Mouse (Mus musculus): ENCODE results near the gene Polr3c. TPM values are rescaled to one million over a fixed set of nuclear protein-coding genes. Genes with fewer than 3 reads are reported as not detected.
A peak's percentile ranks its signal among the peaks of the same experiment; 100 is the strongest.
"Not testable (repeated sequence)": the region's sequence is repeated elsewhere in the genome, so short reads cannot be mapped to it uniquely, and the experiment has no call there.

Gene Polr3c
- polyA plus RNA-seq (2017; shearing (Covaris generic)), result 10 to 100 TPM; 61.8 to 74.4 (median 63.7) TPM

DNA sequence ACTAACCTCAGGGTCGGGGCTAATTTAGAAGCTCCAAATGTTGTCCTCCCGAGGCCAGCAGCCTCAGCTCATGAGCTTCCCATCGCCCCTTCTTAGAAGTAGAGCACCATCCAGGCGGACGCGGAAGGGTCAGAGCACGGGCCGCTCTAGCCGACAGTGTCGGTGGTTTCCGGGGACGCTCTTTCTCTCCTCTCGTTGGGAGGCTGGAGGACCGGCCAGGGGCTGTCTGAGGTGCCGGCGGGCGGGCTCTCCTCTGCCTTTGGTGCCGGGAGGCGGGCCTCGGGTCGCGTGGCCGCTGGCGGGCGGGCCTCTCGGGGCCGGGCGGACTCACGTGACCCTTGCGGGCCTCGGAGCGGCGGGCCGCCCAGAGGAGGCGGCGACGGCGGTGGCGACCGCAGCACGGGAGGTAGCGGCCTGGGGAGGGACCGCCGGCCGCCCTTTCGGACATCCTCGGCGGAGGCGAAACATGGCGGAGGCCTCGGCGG lies at the start of gene Polr3c, which contains the start of gene Rnf115:
Gene Polr3c (minus strand): TSS at position 286 of the 485 bp plus-strand sequence.
Gene Rnf115 (plus strand): TSS at position 322 of the 485 bp plus-strand sequence.
- ATAC-seq, result peak; percentile 79

GRCm38 (mm10) chr3:96777120-96777519 lies 49.7 kb upstream of the Polr3c start:
- ATAC-seq, result no peak

GRCm38 (mm10) chr3:96772949-96773348 lies 45.5 kb upstream of the Polr3c start:
- ATAC-seq, result no peak

GRCm38 (mm10) chr3:96769971-96770370 lies 42.5 kb upstream of the Polr3c start:
- no peak for ATAC-seq

DNA sequence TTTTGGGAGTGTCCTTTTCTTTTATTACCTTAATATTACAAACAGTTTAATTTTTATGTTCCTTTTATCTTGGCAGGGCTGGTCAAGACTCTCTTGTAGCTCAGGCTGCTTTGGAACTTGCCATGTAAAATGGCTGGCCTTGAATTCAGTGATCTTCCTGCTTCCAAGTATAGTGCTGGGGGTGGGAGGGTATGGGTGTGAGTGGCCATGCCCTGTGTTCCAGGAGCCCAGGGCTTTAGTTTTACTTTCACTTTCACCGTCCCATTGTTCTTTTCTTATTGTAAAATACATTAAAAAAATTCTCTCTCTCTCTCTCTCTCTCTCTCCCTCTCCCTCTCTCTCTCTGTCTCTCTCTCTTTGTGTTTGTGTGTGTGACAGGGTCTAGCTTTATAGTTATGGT lies 37.1 kb upstream of the Polr3c start:
- ATAC-seq, result peak; percentile 69

GRCm38 (mm10) chr3:96759695-96760094 lies 32.3 kb upstream of the Polr3c start:
- no peak for ATAC-seq

DNA sequence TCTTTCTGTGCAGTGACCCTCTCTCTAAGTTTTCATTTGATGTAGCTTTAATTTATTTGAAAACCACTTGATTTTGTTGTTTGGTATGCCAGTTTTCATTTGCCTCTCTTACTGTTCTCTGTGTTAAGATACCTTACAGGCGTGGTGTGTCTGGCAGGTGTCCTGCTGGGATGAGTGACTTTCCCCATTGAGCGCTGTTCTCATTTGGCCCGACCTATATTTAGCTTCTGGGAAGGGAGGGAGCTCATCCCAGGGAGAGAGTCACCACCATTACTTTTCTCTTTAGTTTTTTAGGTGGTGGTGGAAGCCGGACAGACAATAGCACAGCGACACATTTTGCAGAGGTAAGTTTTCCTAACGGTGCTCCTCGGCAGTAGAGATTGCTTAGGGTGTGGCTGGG lies 30.3 kb upstream of the Polr3c start:
- ATAC-seq, result no peak

DNA sequence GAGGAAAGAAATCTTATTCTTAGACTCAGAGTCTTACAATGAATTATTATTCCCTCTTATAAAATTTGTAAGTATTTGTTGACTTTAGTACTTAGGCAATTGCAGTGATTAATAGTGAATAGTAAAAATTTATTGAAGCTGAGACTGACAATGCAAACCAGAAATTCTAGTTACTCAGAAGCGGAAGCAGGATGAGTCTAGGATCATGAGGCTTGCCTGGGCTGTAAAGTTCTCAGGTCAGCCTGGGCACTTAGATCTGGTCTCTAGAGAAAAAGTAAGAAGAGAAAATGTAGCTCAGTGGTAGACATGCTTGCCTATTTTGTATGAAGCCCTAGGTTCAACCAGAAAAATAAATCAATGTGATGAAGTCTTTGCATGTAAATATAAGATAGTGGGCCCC lies 28.5 kb upstream of the Polr3c start:
- no peak for ATAC-seq

DNA sequence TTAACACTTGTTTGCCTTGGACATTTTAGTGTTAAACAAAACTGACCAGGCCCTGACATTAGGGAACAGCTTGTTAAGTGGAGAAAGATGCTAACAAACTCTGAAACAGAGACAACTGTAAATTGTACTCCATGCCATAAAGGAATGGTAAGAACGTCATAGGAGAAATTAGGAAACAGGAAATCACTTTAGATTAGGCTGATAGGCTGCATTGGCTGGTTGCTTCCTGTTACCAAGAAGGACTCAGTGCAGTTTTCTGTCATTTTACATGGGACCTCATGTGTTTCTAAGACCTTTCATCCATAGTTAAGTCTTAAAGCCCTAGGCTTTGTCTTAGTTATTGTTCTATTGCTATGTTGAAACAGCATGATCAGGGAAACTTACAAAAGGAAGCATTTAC lies 19.4 kb upstream of the Polr3c start:
- peak; percentile 84 for ATAC-seq

DNA sequence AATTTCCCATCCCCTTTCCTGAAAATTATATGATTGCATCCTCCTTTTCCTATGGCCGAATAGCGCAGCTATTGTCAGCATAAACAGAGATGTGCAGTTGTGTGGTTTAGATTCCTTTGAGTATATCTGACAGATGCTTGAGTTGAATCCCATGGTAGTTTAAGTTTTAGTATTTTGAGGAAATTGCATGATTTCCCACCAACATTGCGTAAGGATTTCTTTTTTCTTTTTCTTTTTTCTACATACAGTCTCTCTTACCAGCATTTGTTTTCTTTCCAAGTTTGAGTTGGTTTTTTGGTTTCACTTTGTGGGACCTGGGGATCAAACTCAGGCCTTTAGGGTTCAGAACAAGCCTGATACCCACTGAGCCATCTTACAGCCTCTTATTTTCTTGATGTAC lies 16.9 kb upstream of the Polr3c start:
- no peak for ATAC-seq

GRCm38 (mm10) chr3:96740279-96740678 lies 12.9 kb upstream of the Polr3c start:
- not testable (repeated sequence) for ATAC-seq

DNA sequence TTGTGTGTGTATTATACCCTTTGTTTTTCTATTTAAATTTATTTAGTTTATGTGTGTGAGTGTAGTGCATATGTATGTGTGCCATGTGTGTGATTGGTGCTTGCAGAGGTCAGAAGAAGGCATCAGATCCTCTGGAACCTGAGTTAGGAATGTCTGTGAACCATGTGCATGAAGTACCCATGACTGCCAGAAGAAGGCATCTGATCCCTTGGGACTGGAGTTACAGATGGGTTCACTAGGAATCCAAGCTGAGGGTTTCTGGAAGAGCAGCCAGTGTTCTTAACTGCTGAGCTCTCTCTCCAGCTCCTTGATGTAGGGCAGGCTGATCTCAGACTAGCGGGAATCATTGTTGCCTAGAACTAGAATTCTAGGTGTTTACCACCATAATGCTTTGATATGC lies 10.6 kb upstream of the Polr3c start:
- ATAC-seq, result no peak

GRCm38 (mm10) chr3:96737013-96737740 lies 9.7 kb upstream of the Polr3c start:
- ATAC-seq, result no peak

DNA sequence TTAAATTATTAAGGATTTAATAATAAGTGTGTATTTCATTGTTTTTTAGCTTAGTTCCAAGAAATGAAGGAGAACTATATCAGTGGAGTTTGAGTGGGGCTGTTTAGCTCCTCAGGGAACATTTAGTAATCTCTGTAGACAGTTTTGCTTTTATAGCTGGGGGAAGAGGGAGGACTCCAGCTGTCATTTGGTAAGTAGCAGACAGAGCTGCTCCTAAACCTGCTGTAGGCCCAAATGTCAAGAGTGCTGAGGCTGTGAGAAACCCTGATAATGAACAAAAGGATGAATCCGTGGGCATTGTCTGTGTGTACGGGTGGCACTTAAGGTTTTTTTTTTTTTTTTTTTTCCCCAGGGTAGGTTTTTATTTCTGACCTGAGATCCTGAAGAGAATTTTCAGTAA lies 7.8 kb upstream of the Polr3c start:
- ATAC-seq, result no peak

DNA sequence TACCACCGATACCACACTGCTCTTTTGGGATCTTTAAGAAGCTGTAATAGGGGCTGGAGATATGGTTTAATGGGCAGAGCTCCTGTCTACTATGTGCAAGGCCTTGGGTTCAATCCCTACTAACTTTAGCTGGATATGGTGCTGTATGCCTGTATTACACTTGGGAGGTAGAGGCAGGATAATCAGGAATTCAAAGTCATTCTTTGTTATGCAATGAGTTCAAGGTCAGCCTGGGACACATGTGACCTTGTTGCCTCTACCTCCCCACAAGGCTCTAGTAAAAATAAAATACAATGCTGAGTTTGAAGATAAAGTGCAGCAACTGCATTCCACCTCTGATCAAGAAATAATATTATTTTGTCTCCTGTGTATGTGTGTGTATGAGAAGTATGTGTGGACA lies 6.6 kb upstream of the Polr3c start:
- no peak for ATAC-seq

DNA sequence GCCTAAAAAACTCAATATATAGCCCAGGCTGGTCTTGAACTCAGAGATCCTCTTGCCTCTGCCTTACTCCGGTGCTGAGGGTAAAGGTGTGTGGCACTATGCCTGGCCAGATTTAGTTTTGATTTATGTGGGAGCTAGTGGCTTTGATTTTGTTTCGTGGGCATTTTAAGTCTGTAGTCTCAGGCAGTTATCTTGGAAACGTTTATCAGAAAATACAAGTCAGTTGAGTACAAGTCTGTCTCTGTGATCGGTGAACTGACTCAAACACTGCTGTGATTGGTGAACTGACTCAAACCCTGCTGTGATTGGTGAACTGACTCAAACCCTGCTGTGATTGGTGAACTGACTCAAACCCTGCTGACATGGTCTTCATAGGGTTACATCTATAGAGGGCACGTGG lies 3.4 kb upstream of the Polr3c start:
- ATAC-seq, result no peak

DNA sequence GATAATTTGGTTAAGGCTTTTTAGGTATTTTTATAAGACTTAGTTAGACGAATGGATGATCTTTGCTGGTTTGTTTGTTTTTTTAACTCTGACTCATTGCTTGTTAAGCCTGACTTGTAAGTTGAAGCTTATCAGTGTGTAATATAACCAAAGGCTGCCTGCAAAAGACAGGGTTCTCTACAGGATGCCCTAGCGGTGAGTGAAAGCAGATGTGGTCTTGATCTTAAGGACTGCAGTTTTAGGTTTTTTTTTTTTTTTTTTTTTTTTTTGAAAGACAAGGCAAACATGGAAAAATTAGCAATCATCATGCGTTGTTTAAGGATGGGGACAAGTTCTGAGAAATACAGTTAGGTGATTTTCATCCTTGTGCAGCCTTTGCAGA lies 2.0 kb upstream of the Polr3c start:
- ATAC-seq, result peak; percentile 25

DNA sequence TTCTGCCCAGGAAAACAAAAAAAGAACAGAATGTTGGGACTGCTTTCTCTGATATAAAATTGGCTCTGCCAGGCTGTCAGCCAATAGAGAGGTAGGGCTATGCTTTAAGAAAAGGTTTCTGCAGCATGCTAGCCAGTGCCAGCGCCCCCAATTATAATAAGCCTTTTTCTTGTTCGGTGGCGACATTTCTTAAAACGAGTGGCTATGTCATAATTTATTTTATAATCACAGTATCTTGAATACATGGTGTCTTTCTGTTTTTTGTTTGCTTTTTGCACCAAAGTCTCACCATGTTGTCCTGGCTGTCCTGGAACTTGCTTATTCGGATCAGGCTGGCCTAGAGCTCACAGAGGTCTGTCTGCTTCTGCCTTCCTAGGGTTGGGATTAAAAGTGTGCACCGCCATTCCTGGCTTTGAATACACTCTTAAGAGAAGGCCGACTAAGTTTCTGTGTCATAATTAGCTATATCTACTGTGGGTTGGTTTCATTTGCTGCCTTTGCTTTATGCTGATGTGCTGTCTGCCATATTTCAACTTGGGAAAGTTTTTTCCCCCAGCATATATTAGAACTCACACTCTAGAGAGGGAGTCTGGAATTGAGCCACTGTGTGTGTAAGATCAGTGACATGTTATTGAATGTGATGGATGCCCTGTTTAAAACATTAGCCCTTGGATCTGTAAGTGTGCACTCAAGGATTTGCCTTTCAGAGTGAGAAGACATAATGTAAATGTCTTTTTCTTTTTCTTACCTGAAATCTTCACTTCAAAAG lies 1.4 kb upstream of the Polr3c start:
- no peak for ATAC-seq

DNA sequence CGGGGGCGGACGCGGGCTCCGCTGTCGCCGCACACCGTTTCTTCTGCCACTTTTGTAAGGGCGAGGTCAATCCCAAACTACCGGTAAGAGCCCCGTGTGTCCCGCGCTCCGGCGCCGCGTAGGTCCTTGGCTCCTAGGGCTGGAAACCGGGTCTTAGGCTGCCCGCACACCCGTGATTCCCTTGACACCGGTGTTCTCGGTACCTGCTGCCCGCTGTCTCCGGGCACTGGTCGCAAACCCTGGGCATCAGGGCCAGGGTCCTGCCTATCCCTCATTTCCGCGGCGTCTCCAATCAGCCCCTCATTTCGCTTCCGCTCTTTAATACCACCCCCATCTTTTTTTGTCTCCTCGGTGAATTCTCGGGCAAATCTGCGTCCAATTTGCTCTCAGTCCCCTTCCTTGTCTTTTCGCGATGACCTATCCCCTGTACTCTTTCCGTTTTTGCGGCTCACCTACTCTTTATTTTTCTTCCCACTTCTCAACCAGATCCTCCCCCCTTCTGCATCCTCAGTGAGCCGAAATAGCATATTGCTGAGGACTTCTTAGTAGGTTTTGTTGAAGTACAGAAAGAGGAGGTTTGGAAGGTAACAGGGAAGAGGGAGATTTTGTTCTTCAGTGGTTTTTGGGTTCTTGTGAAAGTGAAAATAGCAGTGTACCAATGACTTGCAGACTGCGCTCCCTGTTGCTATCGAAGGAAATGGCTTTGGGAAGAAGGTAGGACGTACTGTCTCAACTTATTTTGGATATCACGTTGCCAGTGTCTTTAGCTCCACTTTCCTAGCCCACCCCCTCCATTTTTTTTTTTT lies 603 bp upstream of the Polr3c start:
- peak; percentile 39 for ATAC-seq

GRCm38 (mm10) chr3:96719173-96719572 lies 8.3 kb downstream of the Polr3c start:
- no peak for ATAC-seq

GRCm38 (mm10) chr3:96715854-96716253 lies 11.6 kb downstream of the Polr3c start:
- no peak for ATAC-seq

- no peak for ATAC-seq
Observed at GRCm38 (mm10) chr3:96714286-96714685, 13.1 kb downstream of the Polr3c start.

GRCm38 (mm10) chr3:96708684-96709064 lies 18.8 kb downstream of the Polr3c start:
- ATAC-seq, result no peak
